Mouse (Mus musculus) adrenal gland, adult 18-20 months (tissue): ENCODE measurements around the gene Mprip. TPM values are rescaled to one million over a fixed set of nuclear protein-coding genes. Genes with fewer than 3 reads are reported as not detected.
"Not testable (repeated sequence)": the region's sequence is repeated elsewhere in the genome, so short reads cannot be mapped to it uniquely, and the experiment has no call there.

Experiments
- DNase-seq, 2 experiments: peaks; one replicate each; pipeline ENCODE4 v3.0.0; 2021 to 2022; ENCODE audit warnings: low spot score in 2 of 2
- total RNA-seq, 2 experiments: library from RNA; stranded (reverse); gene quantifications; 1 replicate in 1 of 2; 2 replicates in 1 of 2; pipeline ENCODE4 v1.2.3; 2021

Gene Mprip
- total RNA-seq, 2 experiments from 2014 or later, result 200 to 219 TPM

GRCm38 (mm10) chr11:59707481-59707880 is 46.4 kb downstream of the Mprip start:
- no peak for DNase-seq

GRCm38 (mm10) chr11:59707931-59708611 is 47.0 kb downstream of the Mprip start:
- DNase-seq, result no peak

- no peak for DNase-seq
These were observed 54.3 kb downstream of the Mprip start for GRCm38 (mm10) chr11:59715424-59715840.

GRCm38 (mm10) chr11:59717801-59718291 is 56.7 kb downstream of the Mprip start:
- peak in 1 of 2 experiments; percentile 42 for DNase-seq

GRCm38 (mm10) chr11:59719185-59719584 is 58.1 kb downstream of the Mprip start:
- DNase-seq, result no peak

GRCm38 (mm10) chr11:59721385-59721784 is 60.3 kb downstream of the Mprip start:
- DNase-seq, result no peak

- no peak for DNase-seq
These were observed 66.1 kb downstream of the Mprip start for GRCm38 (mm10) chr11:59727204-59727603.

GRCm38 (mm10) chr11:59731821-59732220 is 70.7 kb downstream of the Mprip start:
- no peak for DNase-seq

- no peak for DNase-seq
These were observed 71.4 kb downstream of the Mprip start for GRCm38 (mm10) chr11:59732407-59733066.

- DNase-seq, result not testable (repeated sequence)
These were observed 72.5 kb downstream of the Mprip start for GRCm38 (mm10) chr11:59733600-59733999.

- DNase-seq, result no peak
These were observed 73.2 kb downstream of the Mprip start for GRCm38 (mm10) chr11:59734335-59734734.

- not testable (repeated sequence) for DNase-seq
These were observed 74.8 kb downstream of the Mprip start for GRCm38 (mm10) chr11:59735938-59736337.

- DNase-seq, result no peak
These were observed 76.1 kb downstream of the Mprip start for GRCm38 (mm10) chr11:59737250-59737649.

GRCm38 (mm10) chr11:59739996-59740395 is 78.9 kb downstream of the Mprip start:
- no peak for DNase-seq

- DNase-seq, result no peak
These were observed 80.8 kb downstream of the Mprip start for GRCm38 (mm10) chr11:59741915-59742314.

GRCm38 (mm10) chr11:59743307-59743706 is 82.2 kb downstream of the Mprip start:
- no peak for DNase-seq

- no peak for DNase-seq
These were observed 82.6 kb downstream of the Mprip start for GRCm38 (mm10) chr11:59743712-59744111.

- no peak for DNase-seq
These were observed 83.3 kb downstream of the Mprip start for GRCm38 (mm10) chr11:59744374-59744773.

- DNase-seq, result no peak
These were observed 84.7 kb downstream of the Mprip start for GRCm38 (mm10) chr11:59745851-59746250.

- peak; percentile 23 to 63 for DNase-seq
These were observed 85.5 kb downstream of the Mprip start for GRCm38 (mm10) chr11:59746614-59747013.

- DNase-seq, result no peak
These were observed 87.9 kb downstream of the Mprip start for GRCm38 (mm10) chr11:59749050-59749449.

GRCm38 (mm10) chr11:59754504-59754903 is 93.4 kb downstream of the Mprip start:
- DNase-seq, result no peak
